Mouse (Mus musculus): ENCODE data around the gene Olfr76. TPM values are rescaled to one million over a fixed set of nuclear protein-coding genes. Genes with fewer than 3 reads are reported as not detected.

Olfr76 gene
- polyA plus RNA-seq, 1 experiment from 2014 or later: not detected

Other genes with a start within 250 kb of the Olfr76 start
- not detected in 2 replicates for gene Olfr1419, start 248.1 kb downstream of the Olfr76 start, polyA plus RNA-seq (2016; fragmentation: Nextera tagmentation; extraction: Ambion mirVana)
- gene Olfr1420, start 236.6 kb downstream of the Olfr76 start, polyA plus RNA-seq (2016; fragmentation: Nextera tagmentation; extraction: Ambion mirVana): not detected in 2 replicates
- gene Patl1, start 210.8 kb downstream of the Olfr76 start, polyA plus RNA-seq (2016; fragmentation: Nextera tagmentation; extraction: Ambion mirVana): 22.6 and 24.5 TPM in 2 replicates
- 3.2 and 3.3 TPM in 2 replicates for gene Osbp, start 157.3 kb downstream of the Olfr76 start, polyA plus RNA-seq (2016; fragmentation: Nextera tagmentation; extraction: Ambion mirVana)
- gene Olfr1423, start 81.9 kb downstream of the Olfr76 start, polyA plus RNA-seq (2016; fragmentation: Nextera tagmentation; extraction: Ambion mirVana): 0.04 TPM in 2 replicates
- not detected in 2 replicates for gene Olfr1424, start 60.5 kb downstream of the Olfr76 start, polyA plus RNA-seq (2016; fragmentation: Nextera tagmentation; extraction: Ambion mirVana)
- gene Olfr1425, start 45.5 kb downstream of the Olfr76 start, polyA plus RNA-seq (2016; fragmentation: Nextera tagmentation; extraction: Ambion mirVana): not detected in 2 replicates
- gene Olfr1426, start 31.2 kb downstream of the Olfr76 start, polyA plus RNA-seq (2016; fragmentation: Nextera tagmentation; extraction: Ambion mirVana): not detected in 2 replicates
- not detected in 2 replicates for gene Olfr1427, start 19.9 kb downstream of the Olfr76 start, polyA plus RNA-seq (2016; fragmentation: Nextera tagmentation; extraction: Ambion mirVana)
- not detected in 2 replicates for gene Olfr1428, start 7.3 kb downstream of the Olfr76 start, polyA plus RNA-seq (2016; fragmentation: Nextera tagmentation; extraction: Ambion mirVana)
- gene Olfr1555-ps1, start 46.9 kb upstream of the Olfr76 start, polyA plus RNA-seq (2016; fragmentation: Nextera tagmentation; extraction: Ambion mirVana): not detected in 2 replicates
- gene Olfr1431, start 77.4 kb upstream of the Olfr76 start, polyA plus RNA-seq (2016; fragmentation: Nextera tagmentation; extraction: Ambion mirVana): not detected in 2 replicates
- not detected in 2 replicates for gene Olfr1432, start 109.4 kb upstream of the Olfr76 start, polyA plus RNA-seq (2016; fragmentation: Nextera tagmentation; extraction: Ambion mirVana)
- not detected in 2 replicates for gene Olfr262, start 118.5 kb upstream of the Olfr76 start, polyA plus RNA-seq (2016; fragmentation: Nextera tagmentation; extraction: Ambion mirVana)
- not detected in 2 replicates for gene Olfr235, start 137.8 kb upstream of the Olfr76 start, polyA plus RNA-seq (2016; fragmentation: Nextera tagmentation; extraction: Ambion mirVana)
- gene Olfr1434, start 156.7 kb upstream of the Olfr76 start, polyA plus RNA-seq (2016; fragmentation: Nextera tagmentation; extraction: Ambion mirVana): not detected in 2 replicates
- gene Olfr1436, start 175.9 kb upstream of the Olfr76 start, polyA plus RNA-seq (2016; fragmentation: Nextera tagmentation; extraction: Ambion mirVana): not detected in 2 replicates
- gene Olfr1437, start 201.9 kb upstream of the Olfr76 start, polyA plus RNA-seq (2016; fragmentation: Nextera tagmentation; extraction: Ambion mirVana): not detected in 2 replicates
- not detected in 2 replicates for gene Olfr1438-ps1, start 212.7 kb upstream of the Olfr76 start, polyA plus RNA-seq (2016; fragmentation: Nextera tagmentation; extraction: Ambion mirVana)

Data from forebrain, embryonic 10.5 days (tissue).